Mouse (Mus musculus) E14TG2a.4 (cell line): Measurements from ENCODE around the gene Yipf3.

Experiments used
- CTCF ChIP-seq: conservative IDR thresholded peaks from 2 replicates; pipeline ENCODE4 v1.5.1; 2014; ENCODE audit warnings: low read length
- NANOG ChIP-seq: IDR thresholded peaks from 2 replicates; pipeline ENCODE4 v1.6.1; 2014; ENCODE audit warnings: borderline replicate concordance, low read length, mixed read lengths
- POU5F1 ChIP-seq: IDR thresholded peaks from 2 replicates; pipeline ENCODE4 v1.6.1; 2014; ENCODE audit warnings: low read length, borderline replicate concordance

DNA sequence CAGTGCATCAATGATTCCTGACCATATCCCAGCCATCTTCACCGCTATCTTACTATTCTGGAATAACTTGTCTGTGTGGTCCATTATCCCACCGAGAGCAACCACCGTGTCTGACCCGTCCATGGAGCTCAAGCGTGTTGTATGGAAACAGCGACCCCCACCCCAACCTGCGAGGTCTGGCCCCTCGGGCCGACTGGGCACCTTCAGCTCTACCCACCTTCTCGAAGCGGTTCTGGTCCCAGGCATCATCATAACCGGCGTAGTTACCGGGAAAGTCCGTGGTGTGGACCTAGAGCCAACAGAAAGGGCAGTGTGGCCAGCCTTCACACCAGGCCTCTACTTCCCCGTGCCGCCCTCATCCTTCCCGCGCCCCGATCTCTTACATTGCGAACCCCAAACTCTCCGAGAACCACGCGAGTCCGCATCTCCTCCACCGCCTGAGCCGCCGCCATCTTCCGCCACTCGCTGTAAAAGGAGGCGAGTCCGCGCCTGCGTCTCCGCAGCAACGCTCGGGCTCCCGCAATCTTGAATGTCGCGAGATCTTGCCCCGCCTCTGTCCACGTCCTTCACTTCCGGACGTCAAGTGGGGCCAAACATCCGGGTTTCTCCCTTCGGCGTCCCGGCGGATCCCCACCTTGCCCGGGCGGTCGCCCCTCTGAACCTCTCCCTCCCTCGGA is at the start of gene Yipf3, which contains the start of gene Polr1c:
- TF ChIP-seq CTCF, result no peak
- TF ChIP-seq NANOG, result no peak
- no peak for TF ChIP-seq POU5F1
